Mouse (Mus musculus): ENCODE data around the gene Lingo3.

- no peak for TF ChIP-seq POLR2A (IDR thresholded peaks at IDR 0.05; ENCODE audit: low read depth, low read length)
- no peak for TF ChIP-seq CTCF (IDR thresholded peaks at IDR 0.05; ENCODE audit: borderline replicate concordance, insufficient read depth, low read length)
These were observed 1.3 kb upstream of the Lingo3 start for GRCm38 (mm10) chr10:80845055-80845693.
